Mouse (Mus musculus): ENCODE measurements at regions not wholly inside any gene's neighbourhood (a gene's known extent, or its start where the extent isn't known, plus 50 kb on each side); places are given as distances from the start of the nearest gene placed in this dataset.

GRCm38 (mm10) chr9:32006350-32006749 lies 93.1 kb upstream of the Barx2 start:
- TF ChIP-seq CTCF (IDR thresholded peaks at IDR 0.05; ENCODE audit: borderline replicate concordance, insufficient read depth, low read depth, low read length) (no peak), POLR2A (IDR thresholded peaks at IDR 0.05; ENCODE audit: borderline replicate concordance, insufficient read depth, low read length) (no peak)

Data from cerebellum, adult 2 months (tissue).